Mouse (Mus musculus) mouse embryonic stem cell (cell line): ENCODE measurements around the gene Wdfy1.

ENCODE experiments used
- in situ Hi-C, 2 experiments: fragments of 300-500 bp; cut with MboI; formaldehyde crosslinking; loops; 1 replicate in 1 of 2; 3 replicates in 1 of 2; pipeline ENCODE4 v1.14.3; 2019 to 2020; ENCODE audit warnings: low sequenced_read_pairs in 2 of 2, low pct_unique_long_range_greater_than_20kb in 1 of 2, mixed read lengths in 1 of 2; ENCODE audit not compliant: unreplicated experiment in 1 of 2

The Wdfy1 gene

GRCm38 (mm10) chr1:79680777-79681176 lies 95.2 kb downstream of the Wdfy1 start:
- in situ Hi-C loops, result loop anchor here in 1 of 2 experiments (25.0 kb wide), 2 partner anchors 943 to 1143 kb away; no protein-coding TSS in a partner anchor

- in situ Hi-C loops, result loop anchor here in 1 of 2 experiments (25.0 kb wide), 2 partner anchors 941 to 1141 kb away; no protein-coding TSS in a partner anchor
These were observed 97.7 kb downstream of the Wdfy1 start for GRCm38 (mm10) chr1:79678117-79678684.

- in situ Hi-C loops, result loop anchor here in 1 of 2 experiments (25.0 kb wide), 2 partner anchors 938 to 1138 kb away; no protein-coding TSS in a partner anchor
These were observed 100.2 kb downstream of the Wdfy1 start for GRCm38 (mm10) chr1:79675716-79676115.

- in situ Hi-C loops, result no loop called here
These were observed 104.2 kb downstream of the Wdfy1 start, which contains the start of gene Ap1s3 for GRCm38 (mm10) chr1:79671543-79672337. Ap1s3 (minus strand) TSS chr1:79671972.

GRCm38 (mm10) chr1:79671196-79671542 lies 104.8 kb downstream of the Wdfy1 start:
- in situ Hi-C loops, result no loop called here

GRCm38 (mm10) chr1:79669419-79669974 lies 106.4 kb downstream of the Wdfy1 start:
- in situ Hi-C loops, result no loop called here

GRCm38 (mm10) chr1:79664911-79665310 lies 111.0 kb downstream of the Wdfy1 start:
- in situ Hi-C loops, result no loop called here

GRCm38 (mm10) chr1:79659598-79659997 lies 116.3 kb downstream of the Wdfy1 start:
- in situ Hi-C loops, result no loop called here

GRCm38 (mm10) chr1:79657411-79657810 lies 118.5 kb downstream of the Wdfy1 start:
- in situ Hi-C loops, result no loop called here

- in situ Hi-C loops, result no loop called here
These were observed 120.0 kb downstream of the Wdfy1 start for GRCm38 (mm10) chr1:79655819-79656555.

GRCm38 (mm10) chr1:79654948-79655347 lies 121.0 kb downstream of the Wdfy1 start:
- in situ Hi-C loops, result no loop called here
